Mouse (Mus musculus) urinary bladder, postnatal 14 days (tissue): ENCODE data around the gene Fbln5.
A peak's percentile ranks its signal among the peaks of the same experiment; 100 is the strongest.

Experiments used
- DNase-seq: peaks from one replicate; pipeline ENCODE4 v3.0.0; 2021; ENCODE audit warnings: low spot score

Gene Fbln5

GRCm38 (mm10) chr12:101818608-101819370, at the start of gene Fbln5:
Fbln5 (minus strand) TSS chr12:101819055.
- peak; percentile 74 for DNase-seq

GRCm38 (mm10) chr12:101862286-101862964, 43.6 kb upstream of the Fbln5 start:
- no peak for DNase-seq

DNA sequence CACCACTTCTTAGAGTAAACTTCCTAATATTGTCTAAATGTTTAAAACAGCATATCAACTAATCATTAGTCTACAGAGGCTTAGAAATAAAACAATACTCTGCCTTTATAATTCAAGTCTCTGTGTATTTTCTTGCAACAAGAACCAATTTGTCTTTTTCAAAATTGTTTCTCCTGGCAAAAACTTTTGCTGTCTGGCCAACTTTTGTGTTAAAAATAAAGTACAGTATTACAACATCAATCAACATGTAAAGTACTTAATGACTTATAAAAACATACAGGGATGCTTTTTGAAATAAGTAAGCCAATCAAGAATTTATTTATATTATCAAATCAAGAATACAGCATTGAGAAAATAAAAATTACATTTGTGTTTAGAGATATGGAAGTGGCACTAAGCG, 41.4 kb upstream of the Fbln5 start:
- DNase-seq, result no peak

GRCm38 (mm10) chr12:101858011-101858410, 39.2 kb upstream of the Fbln5 start:
- no peak for DNase-seq

DNA sequence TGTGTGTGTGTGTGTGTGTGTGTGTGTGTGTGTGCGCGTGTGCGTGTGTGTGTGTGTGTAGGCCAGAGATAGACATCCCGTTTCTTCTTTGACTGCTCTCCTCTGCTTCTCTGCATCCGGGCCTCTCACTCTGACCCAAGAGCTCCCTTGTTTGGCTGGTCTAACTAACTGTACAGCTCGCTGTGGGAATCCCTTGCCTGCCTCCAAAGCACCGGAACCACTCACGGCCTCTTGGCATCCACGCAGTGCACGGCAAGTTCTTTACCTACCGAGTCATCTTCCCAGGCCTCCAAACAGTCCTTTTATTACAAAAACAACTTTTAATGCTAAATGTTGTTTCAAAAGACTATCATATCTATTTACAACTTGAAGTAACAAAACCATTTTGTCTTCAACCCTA, 35.5 kb upstream of the Fbln5 start:
- DNase-seq, result no peak

DNA sequence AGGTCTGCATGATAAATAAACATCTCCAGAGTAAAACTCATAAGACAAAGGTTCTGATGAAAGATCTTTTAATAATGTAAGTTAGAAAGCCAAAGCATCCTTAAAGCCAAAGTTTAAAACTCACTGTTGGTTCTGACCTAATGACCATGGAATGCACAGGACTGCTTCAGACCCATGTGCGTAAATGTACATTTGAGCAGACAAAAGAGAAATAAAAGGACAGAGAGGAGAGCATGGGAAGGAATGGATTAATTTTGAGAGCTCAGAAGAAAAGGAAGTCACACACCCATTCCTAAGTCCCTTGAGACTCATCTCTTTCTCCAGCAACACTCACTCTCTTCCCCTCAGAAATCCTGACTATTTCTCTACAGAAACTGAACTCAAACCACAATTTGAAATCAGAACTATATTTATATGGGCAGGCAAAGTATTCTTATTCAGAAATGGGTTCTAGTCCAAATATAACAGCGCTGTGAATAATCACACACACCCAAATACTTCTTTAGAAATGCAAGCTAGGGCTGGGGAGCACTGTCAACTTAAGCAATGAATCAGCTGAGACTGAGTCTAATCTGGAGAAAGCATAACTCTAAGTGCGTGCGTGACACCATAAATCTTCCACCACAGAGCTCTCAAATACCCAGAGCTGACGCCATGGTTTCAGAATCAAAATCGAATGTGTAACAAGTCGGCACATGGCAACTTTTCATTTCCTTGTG, 33.1 kb upstream of the Fbln5 start:
- DNase-seq, result peak; percentile 29

- DNase-seq, result no peak
Observed at GRCm38 (mm10) chr12:101851314-101851713, 32.5 kb upstream of the Fbln5 start.

DNA sequence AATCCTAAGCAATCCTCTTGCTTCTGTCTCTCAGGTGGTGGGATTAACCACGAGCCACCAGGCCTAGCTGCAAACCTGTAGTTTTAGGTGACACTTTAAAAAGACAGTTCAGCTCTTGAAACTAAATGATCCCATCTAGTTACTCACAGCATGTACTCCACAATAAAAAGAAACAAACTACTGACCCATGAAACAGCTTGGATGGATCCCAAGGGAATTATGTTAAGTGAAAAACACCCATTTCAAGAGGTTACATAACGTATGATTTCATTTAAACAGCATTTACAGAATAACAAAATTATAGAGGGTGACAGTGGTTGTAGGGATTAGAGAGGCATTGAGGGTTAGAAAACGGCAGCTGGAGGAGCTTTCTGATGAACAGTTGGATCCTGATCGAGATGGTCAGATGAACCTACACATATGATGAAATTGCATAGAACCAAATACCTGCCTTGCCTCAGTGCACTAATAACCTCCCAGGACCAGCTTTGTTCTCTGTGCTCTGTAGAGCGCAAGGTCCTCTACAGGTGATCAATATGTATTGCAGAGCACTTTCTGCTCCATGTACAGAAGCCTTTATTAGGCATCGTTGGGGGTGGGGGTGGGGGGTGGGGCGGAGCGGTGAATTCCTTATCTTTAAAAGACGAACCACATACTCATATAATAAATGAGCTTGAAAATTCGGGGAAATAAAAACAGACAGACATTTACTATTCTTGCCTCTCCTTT, 17.9 kb upstream of the Fbln5 start:
- no peak for DNase-seq

GRCm38 (mm10) chr12:101834715-101835114, 15.9 kb upstream of the Fbln5 start:
- DNase-seq, result no peak

- DNase-seq, result no peak
Observed at GRCm38 (mm10) chr12:101833776-101834175, 14.9 kb upstream of the Fbln5 start.

DNA sequence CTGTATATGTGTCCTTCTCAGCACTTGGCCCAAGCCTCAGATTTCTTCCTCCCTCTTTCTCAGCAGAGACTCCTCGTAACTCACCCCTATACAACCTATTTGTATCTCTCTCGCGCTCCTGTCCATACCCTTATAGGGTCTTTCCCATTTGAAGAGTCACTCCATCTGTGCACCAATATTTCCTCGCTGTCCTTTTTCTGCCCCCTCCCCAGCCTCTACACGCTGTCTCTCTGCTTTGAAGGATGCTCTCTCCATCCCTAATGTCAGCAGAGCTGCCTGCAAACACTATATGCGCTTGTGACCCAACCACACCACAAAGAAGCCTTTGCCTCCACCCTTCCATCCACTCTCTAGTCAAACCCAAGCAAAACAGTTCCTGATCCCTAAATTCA, 14.3 kb upstream of the Fbln5 start:
- DNase-seq, result no peak

- DNase-seq, result no peak
Observed at GRCm38 (mm10) chr12:101832179-101833114, 13.6 kb upstream of the Fbln5 start.

GRCm38 (mm10) chr12:101831221-101831620, 12.4 kb upstream of the Fbln5 start:
- no peak for DNase-seq

DNA sequence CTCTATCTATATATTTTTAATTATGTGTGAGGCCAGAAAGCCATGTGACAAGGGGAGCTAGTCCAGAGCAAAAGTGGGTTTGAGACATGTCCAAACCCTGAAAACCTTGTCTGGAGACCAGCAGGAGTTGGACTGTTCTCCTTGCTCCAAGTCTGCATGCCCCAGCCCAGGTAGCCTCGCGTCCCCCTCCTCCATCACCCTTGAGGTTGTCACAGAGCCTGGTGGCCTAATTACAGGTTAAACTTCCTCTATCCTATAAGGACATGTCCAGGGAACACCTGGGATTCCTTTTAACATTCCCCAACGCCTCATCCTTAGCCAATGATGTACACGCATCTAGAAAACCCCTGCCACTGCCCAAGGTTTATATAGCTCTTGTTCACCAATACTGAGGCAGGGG, 4.3 kb upstream of the Fbln5 start:
- no peak for DNase-seq

DNA sequence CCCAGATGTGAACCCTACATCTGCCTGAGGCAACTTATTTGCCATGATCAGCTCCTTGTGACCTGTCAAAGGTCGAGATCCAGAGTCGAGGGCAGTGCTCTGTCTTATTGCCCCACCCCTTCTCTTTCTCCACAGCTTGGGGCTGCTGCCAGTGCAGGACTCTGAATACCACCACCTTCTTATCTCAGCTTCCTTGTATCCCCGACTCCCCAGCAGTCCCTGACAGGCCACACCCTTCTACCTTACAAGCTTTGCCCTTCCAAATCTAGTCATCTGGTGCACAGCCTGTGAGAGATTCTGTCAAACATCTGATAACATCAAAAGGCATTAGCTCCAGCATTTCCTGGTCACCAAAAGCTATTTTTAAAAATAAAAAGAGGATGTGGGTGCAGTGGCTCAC, 2.7 kb upstream of the Fbln5 start:
- no peak for DNase-seq

DNA sequence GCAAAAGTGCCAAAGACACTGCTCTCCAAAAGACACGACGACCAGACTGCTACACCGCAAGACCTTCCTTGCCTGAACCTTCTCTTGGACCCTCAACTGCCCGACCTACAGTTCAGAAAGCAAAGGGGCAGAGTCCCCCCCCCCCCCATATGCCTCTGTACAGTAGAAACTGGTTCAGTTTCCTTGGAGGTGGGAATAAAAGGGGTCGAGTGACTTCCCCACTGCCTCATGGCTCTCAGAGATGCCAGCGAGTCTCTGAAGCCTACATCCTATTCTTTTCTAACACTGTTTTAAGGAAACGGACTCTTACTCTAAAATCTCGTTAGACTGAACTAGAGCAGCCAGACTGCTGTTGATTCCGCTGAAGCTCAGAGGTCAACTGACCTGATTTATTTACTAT, 715 bp upstream of the Fbln5 start:
- no peak for DNase-seq

DNA sequence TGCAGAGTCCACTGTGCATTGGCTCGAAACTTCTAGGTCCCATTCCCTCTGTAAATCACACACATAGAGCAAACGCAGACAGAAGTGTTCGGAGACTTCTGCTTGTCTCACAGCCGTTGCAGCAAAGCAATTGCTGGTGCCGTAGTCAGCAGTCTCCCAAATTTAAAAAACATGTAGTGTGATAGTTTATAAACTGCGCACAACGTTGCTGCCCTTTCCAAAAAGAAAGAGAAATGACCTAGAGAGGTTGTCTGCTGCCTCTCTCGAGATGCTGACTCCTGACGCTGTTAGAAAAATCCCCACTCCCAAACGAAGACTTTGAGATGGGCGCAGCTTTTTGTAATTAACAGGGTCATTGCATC, 628 bp downstream of the Fbln5 start:
- DNase-seq, result no peak

- no peak for DNase-seq
Observed at GRCm38 (mm10) chr12:101816810-101817209, 2.0 kb downstream of the Fbln5 start.

DNA sequence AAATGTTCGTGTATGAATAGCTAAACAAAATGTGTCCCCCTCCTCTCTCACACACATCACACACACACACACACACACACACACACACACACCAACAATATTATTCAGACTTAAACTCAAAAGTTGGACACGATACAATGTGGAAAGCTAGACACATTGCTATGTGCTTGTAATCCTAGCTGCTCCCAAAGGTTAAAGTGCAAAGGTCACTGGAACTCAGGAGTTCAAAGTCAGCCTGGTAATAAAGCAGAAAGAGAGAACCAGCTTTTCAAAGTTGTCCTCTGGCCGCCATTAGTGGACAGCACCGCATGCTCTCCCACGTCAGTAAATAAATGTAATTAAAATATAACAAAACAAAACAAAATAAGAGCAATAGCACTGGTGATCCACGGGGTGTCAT, 3.1 kb downstream of the Fbln5 start:
- DNase-seq, result no peak

- DNase-seq, result no peak
Observed at GRCm38 (mm10) chr12:101814423-101814822, 4.4 kb downstream of the Fbln5 start.

DNA sequence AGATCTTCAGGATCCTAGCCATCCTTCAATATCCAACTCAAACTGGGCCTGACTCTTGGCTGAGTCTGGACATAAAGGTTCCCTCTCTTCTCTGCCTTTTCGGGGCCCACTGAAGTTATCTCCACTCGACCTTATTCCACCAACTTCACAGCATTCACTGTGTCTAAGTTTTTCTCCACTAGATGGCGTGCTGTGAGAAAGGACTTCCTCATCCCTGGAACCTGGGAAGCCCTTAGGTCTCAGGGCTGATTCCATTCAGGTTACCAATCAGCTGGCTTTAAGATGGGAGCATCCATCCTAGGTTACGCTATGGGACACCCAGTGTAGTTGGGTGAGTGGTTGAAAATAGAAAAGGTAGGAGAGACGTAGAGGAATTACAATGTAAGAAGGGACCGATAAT, 7.7 kb downstream of the Fbln5 start:
- DNase-seq, result no peak
